Mouse (Mus musculus): ENCODE results near the gene Rfc2.

DNA sequence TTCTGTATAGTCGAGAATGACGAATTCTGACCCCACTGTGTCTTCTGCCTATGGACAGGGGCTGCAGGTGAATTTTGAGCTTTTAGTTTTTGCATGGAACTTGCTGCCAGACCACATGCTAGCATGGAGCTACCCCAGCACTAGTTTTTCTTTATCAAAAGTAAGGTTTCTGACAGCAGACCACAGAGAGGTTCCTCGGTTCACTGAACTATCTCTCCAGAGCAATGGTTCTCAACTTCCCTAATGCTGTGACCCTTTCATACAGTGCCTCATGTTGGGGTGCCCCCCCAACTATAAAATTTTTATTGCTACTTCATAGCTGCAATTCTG, 2.7 kb downstream of the Rfc2 start:
- no peak for TF ChIP-seq POLR2A (IDR thresholded peaks at IDR 0.05; ENCODE audit: low read depth, low read length)
- no peak for TF ChIP-seq CTCF (conservative IDR thresholded peaks at IDR 0.05 in 1 of 2, IDR thresholded peaks at IDR 0.05 in 1 of 2; ENCODE audit: low read depth in 2 of 2, low read length in 2 of 2)
- TF ChIP-seq JUN (IDR thresholded peaks at IDR 0.05; ENCODE audit: insufficient read depth, low read depth, low read length), result no peak
- no peak for TF ChIP-seq SMC3 (IDR thresholded peaks at IDR 0.05; ENCODE audit: low read depth, low read length)
- no peak for TF ChIP-seq MAZ (IDR thresholded peaks at IDR 0.05; ENCODE audit: low read depth, low read length)
- no peak for TF ChIP-seq POLR2AphosphoS2 (IDR thresholded peaks at IDR 0.05; ENCODE audit: low read depth, low read length)
- no peak for TF ChIP-seq ZC3H11A (IDR thresholded peaks at IDR 0.05; ENCODE audit: low read depth, low read length)
- TF ChIP-seq IRF4 (IDR thresholded peaks at IDR 0.05; ENCODE audit: low read depth, low read length), result no peak
- no peak for TF ChIP-seq EP300 (IDR thresholded peaks at IDR 0.05; ENCODE audit: low read length)
- no peak for TF ChIP-seq ZNF384 (IDR thresholded peaks at IDR 0.05; ENCODE audit: low read depth, low read length)
- TF ChIP-seq MAFK (IDR thresholded peaks at IDR 0.05; ENCODE audit: insufficient replicate concordance, low read length), result no peak
- TF ChIP-seq TBP (conservative IDR thresholded peaks at IDR 0.05; ENCODE audit: low read depth, low read length), result no peak
